In genomic region chr4:148015418-148015817, GRCm38 (mm10) we compare ENCODE assay signal across 13 mouse cellular contexts. TPM values are rescaled to one million over a fixed set of nuclear protein-coding genes. Genes with fewer than 3 reads are reported as not detected.
DNase-seq lines count a peak whose midpoint lies in the region; ATAC-seq and TF ChIP-seq lines count a peak whose summit lies in the region.
"Had no signal": no experiment of that assay in that cellular context is flagged by ENCODE, and none has a peak within 500 bp of the region (broad histone marks: within the 10 kb centered on the region; RNA-seq: fewer than 3 reads in every experiment).

No protein-coding gene starts in this region.

- no peak for TF ChIP-seq POLR2A in olfactory bulb, adult 2 months (IDR thresholded peaks at IDR 0.05; ENCODE audit: insufficient read depth, low read depth, low read length)

- no peaks in the 10 kb centered on the region for H3K27me3 ChIP-seq in heart, postnatal 0 days (ENCODE audit: control insufficient read depth, insufficient read depth, low read length)
- H3K27me3 ChIP-seq in lung, embryonic 14.5 days (ENCODE audit: insufficient read depth, low read length), result no peaks in the 10 kb centered on the region
- H3K27me3 ChIP-seq: limb, embryonic 15.5 days had no signal

- TF ChIP-seq EP300 in heart, postnatal 0 days (IDR thresholded peaks at IDR 0.05; ENCODE audit: low read depth), result no peak

- H3K4me3 ChIP-seq in heart, postnatal 0 days (ENCODE audit: low read depth, low read length), result no peak overlapping the region
- no peak overlapping the region for H3K4me3 ChIP-seq in lung, embryonic 14.5 days (ENCODE audit: low read depth, low read length)
- no peak overlapping the region for H3K4me3 ChIP-seq in olfactory bulb, adult 2 months (ENCODE audit: insufficient read depth, low read depth, low read length)
- H3K4me3 ChIP-seq: limb, embryonic 15.5 days had no signal

- H3K27ac ChIP-seq in heart, postnatal 0 days (ENCODE audit: low read depth), result no peak overlapping the region
- H3K27ac ChIP-seq in lung, embryonic 14.5 days (ENCODE audit: low read depth), result no peak overlapping the region
- no peak overlapping the region for H3K27ac ChIP-seq in olfactory bulb, adult 2 months (ENCODE audit: insufficient read depth, low read depth, low read length)
- H3K27ac ChIP-seq: limb, embryonic 15.5 days had no signal

- H3K36me3 ChIP-seq in heart, postnatal 0 days (replicated peaks; ENCODE audit: control insufficient read depth, insufficient read depth, low read length), result peaks cover 97% of the 10 kb centered on the region
- H3K36me3 ChIP-seq in lung, embryonic 14.5 days (ENCODE audit: insufficient read depth), result peaks cover 97% of the 10 kb centered on the region

- no peak for ATAC-seq in heart, postnatal 0 days (ENCODE audit: insufficient read depth, low read depth)
- ATAC-seq in lung, embryonic 14.5 days (ENCODE audit: insufficient read depth), result no peak
- ATAC-seq: forebrain, embryonic 14.5 days had no signal

- H3K9me3 ChIP-seq in heart, postnatal 0 days (replicated peaks; ENCODE audit: control insufficient read depth, low read length), result no peaks in the 10 kb centered on the region
- no peaks in the 10 kb centered on the region for H3K9me3 ChIP-seq in lung, embryonic 14.5 days (ENCODE audit: low read depth, low read length)
- H3K9me3 ChIP-seq: limb, embryonic 15.5 days had no signal

- no peaks in the 10 kb centered on the region for H3K4me1 ChIP-seq in heart, postnatal 0 days (ENCODE audit: control insufficient read depth, insufficient read depth)
- H3K4me1 ChIP-seq in lung, embryonic 14.5 days (ENCODE audit: insufficient read depth), result no peaks in the 10 kb centered on the region
- peaks cover 5% of the 10 kb centered on the region; the same call in 1 of the 2 replicates for H3K4me1 ChIP-seq in olfactory bulb, adult 2 months (ENCODE audit: control insufficient read depth, insufficient read depth, low read length)
- H3K4me1 ChIP-seq: limb, embryonic 15.5 days had no signal

- intact Hi-C loops in heart, postnatal 25 days (cut with DNase I), result no loop called here

- no peak overlapping the region for H3K4me2 ChIP-seq in heart, postnatal 0 days (ENCODE audit: low read depth, low read length)
- no peak overlapping the region for H3K4me2 ChIP-seq in lung, embryonic 14.5 days
- H3K4me2 ChIP-seq: limb, embryonic 15.5 days had no signal

- WGBS in heart, postnatal 0 days, result 80% methylated on average over 10 of the region's 10 CpGs
- WGBS in lung, embryonic 14.5 days, result 83% methylated on average over 10 of the region's 10 CpGs
- 77% methylated on average over 10 of the region's 10 CpGs for WGBS in olfactory bulb, adult 2 months

- DNase-seq in heart, postnatal 0 days (ENCODE audit: low spot score), result no peak
- no peak for DNase-seq in heart, postnatal 25 days (ENCODE audit: low spot score)
- DNase-seq in lung, embryonic 14.5 days, result no peak
- no peak for DNase-seq in lung, postnatal 4 days
- peak; percentile 26 for DNase-seq in MN1 (ENCODE audit: low spot score)
- no peak for DNase-seq in frontal cortex, adult 2 months (ENCODE audit: extremely low spot score in 1 of 2, low spot score in 1 of 2)
- DNase-seq in right cerebral cortex, postnatal 36 days (ENCODE audit: low spot score in 2 of 2), result no peak
- DNase-seq: cerebellum, adult 9-10 months; kidney, postnatal 25 days; thymus, adult 18-20 months had no signal

- peak; percentile 42 for TF ChIP-seq CTCF in heart, postnatal 0 days (IDR thresholded peaks at IDR 0.05; ENCODE audit: low read depth)
- peak; percentile 45 for TF ChIP-seq CTCF in lung, embryonic 14.5 days (IDR thresholded peaks at IDR 0.05; ENCODE audit: low read depth)
- TF ChIP-seq CTCF in olfactory bulb, adult 2 months (IDR thresholded peaks at IDR 0.05; ENCODE audit: insufficient read depth, low read depth, low read length), result peak; percentile 26; the same call in 1 of the 2 replicates

- no peak overlapping the region for H3K9ac ChIP-seq in heart, postnatal 0 days (replicated peaks; ENCODE audit: low read depth, low read length)
- H3K9ac ChIP-seq in lung, embryonic 14.5 days, result no peak overlapping the region
- H3K9ac ChIP-seq: limb, embryonic 15.5 days had no signal

RNA-seq across cellular contexts. Expression of gene Nppa, which starts 14.9 kb away (rescaled TPM):
- total RNA-seq in heart, postnatal 0 days (2014; rRNA removed; ENCODE audit: low replicate concordance), result 2,556 and 3,370 TPM in 2 replicates
- polyA plus RNA-seq in heart, postnatal 0 days (2015; fragmentation: Nextera tagmentation; extraction: Ambion mirVana), result 9,636 and 10,119 TPM in 2 replicates
- 1,000 to 10,000 TPM; 2,183 to 2,475 TPM for total RNA-seq in heart, postnatal 25 days (2021)
- 17.4 TPM in 1 of 2 replicates, not detected in the other for polyA plus RNA-seq in lung, embryonic 14.5 days (2014; fragmentation: Nextera tagmentation; extraction: Ambion mirVana)
- not detected in 2 replicates for polyA plus RNA-seq in olfactory bulb, adult 2 months (2012; ENCODE audit: insufficient read depth, insufficient read length, low replicate concordance, missing spikeins)
- polyA plus RNA-seq in frontal cortex, adult 2 months (2012; rRNA removed), result 13.9 and 14.6 TPM in 2 replicates
- polyA plus RNA-seq: limb, embryonic 15.5 days had no signal

RNA-seq across cellular contexts. Expression of gene Clcn6, which starts 23.2 kb away (rescaled TPM):
- 14.7 and 16.3 TPM in 2 replicates for total RNA-seq in heart, postnatal 0 days (2014; rRNA removed; ENCODE audit: low replicate concordance)
- polyA plus RNA-seq in heart, postnatal 0 days (2015; fragmentation: Nextera tagmentation; extraction: Ambion mirVana), result 3.5 and 4.3 TPM in 2 replicates
- total RNA-seq in heart, postnatal 25 days (2021), result 1 to 10 TPM; 8.6 to 8.7 TPM
- polyA plus RNA-seq in lung, embryonic 14.5 days (2014; fragmentation: Nextera tagmentation; extraction: Ambion mirVana), result 3.6 and 4.2 TPM in 2 replicates
- polyA plus RNA-seq in olfactory bulb, adult 2 months (2012; ENCODE audit: insufficient read depth, insufficient read length, low replicate concordance, missing spikeins), result not detected in 2 replicates
- polyA plus RNA-seq in frontal cortex, adult 2 months (2012; rRNA removed), result 42.8 and 46.9 TPM in 2 replicates

RNA-seq across cellular contexts. Expression of gene Mthfr, which starts 23.5 kb away (rescaled TPM):
- total RNA-seq in heart, postnatal 0 days (2014; rRNA removed; ENCODE audit: low replicate concordance), result 29.2 and 37.6 TPM in 2 replicates
- 6.0 and 6.3 TPM in 2 replicates for polyA plus RNA-seq in heart, postnatal 0 days (2015; fragmentation: Nextera tagmentation; extraction: Ambion mirVana)
- total RNA-seq in heart, postnatal 25 days (2021), result 10 to 100 TPM in 1 of 2 experiments, 1 to 10 TPM in 1; 9.7 to 11.3 TPM
- 18.7 and 20.4 TPM in 2 replicates for polyA plus RNA-seq in lung, embryonic 14.5 days (2014; fragmentation: Nextera tagmentation; extraction: Ambion mirVana)
- not detected in 2 replicates for polyA plus RNA-seq in olfactory bulb, adult 2 months (2012; ENCODE audit: insufficient read depth, insufficient read length, low replicate concordance, missing spikeins)
- polyA plus RNA-seq in frontal cortex, adult 2 months (2012; rRNA removed), result 28.7 and 34.2 TPM in 2 replicates

RNA-seq across cellular contexts. Expression of gene Nppb, which starts 29.8 kb away (rescaled TPM):
- 831 and 1,183 TPM in 2 replicates for total RNA-seq in heart, postnatal 0 days (2014; rRNA removed; ENCODE audit: low replicate concordance)
- 188 and 473 TPM in 2 replicates for polyA plus RNA-seq in heart, postnatal 0 days (2015; fragmentation: Nextera tagmentation; extraction: Ambion mirVana)
- 100 to 1,000 TPM; 169 to 448 TPM for total RNA-seq in heart, postnatal 25 days (2021)
- polyA plus RNA-seq in lung, embryonic 14.5 days (2014; fragmentation: Nextera tagmentation; extraction: Ambion mirVana), result not detected in 2 replicates
- polyA plus RNA-seq in olfactory bulb, adult 2 months (2012; ENCODE audit: insufficient read depth, insufficient read length, low replicate concordance, missing spikeins), result not detected in 2 replicates
- 0.15 and 0.16 TPM in 2 replicates for polyA plus RNA-seq in frontal cortex, adult 2 months (2012; rRNA removed)
- polyA plus RNA-seq: forebrain, embryonic 14.5 days had no signal

Comparison
In these comparisons a context has a peak if more than half of its experiments do, and no peak if none do; other contexts are left out.
1. RNA of gene Nppa, which starts 14.9 kb away (polyA plus RNA-seq): 9,636 to 10,119 TPM in heart, postnatal 0 days; 13.9 to 14.6 TPM in frontal cortex, adult 2 months, 17.4 TPM in lung, embryonic 14.5 days and not detected in olfactory bulb, adult 2 months; every median in the first group is over 100 times any median in the second.
2. Peak in every context shown above with its lines, with median percentiles within 50 percentile points of each other: CTCF ChIP-seq.